Mouse (Mus musculus): ENCODE data around the gene Crlf3. TPM values are rescaled to one million over a fixed set of nuclear protein-coding genes. Genes with fewer than 3 reads are reported as not detected.

Gene Crlf3
- polyA plus RNA-seq, 1 experiment from 2014 or later, result 99.7 TPM

Other genes with a start within 250 kb of the Crlf3 start
- gene Utp6, start 118.6 kb downstream of the Crlf3 start, polyA plus RNA-seq (2014; fragmentation: Nextera tagmentation; extraction: Ambion mirVana), result 75.6 and 77.5 TPM in 2 replicates
- gene Suz12, start 87.9 kb downstream of the Crlf3 start, polyA plus RNA-seq (2014; fragmentation: Nextera tagmentation; extraction: Ambion mirVana), result 29.2 and 30.1 TPM in 2 replicates
- gene Atad5, start 8.4 kb upstream of the Crlf3 start, polyA plus RNA-seq (2014; fragmentation: Nextera tagmentation; extraction: Ambion mirVana), result 19.4 and 23.6 TPM in 2 replicates
- gene Tefm, start 61.2 kb upstream of the Crlf3 start, polyA plus RNA-seq (2014; fragmentation: Nextera tagmentation; extraction: Ambion mirVana), result 31.9 and 35.2 TPM in 2 replicates
- 2.6 and 2.7 TPM in 2 replicates for gene Adap2, start 73.1 kb upstream of the Crlf3 start, polyA plus RNA-seq (2014; fragmentation: Nextera tagmentation; extraction: Ambion mirVana)
- gene Rnf135, start 102.9 kb upstream of the Crlf3 start, polyA plus RNA-seq (2014; fragmentation: Nextera tagmentation; extraction: Ambion mirVana), result 5.7 and 5.9 TPM in 2 replicates
- gene Rhot1, start 128.0 kb upstream of the Crlf3 start, polyA plus RNA-seq (2014; fragmentation: Nextera tagmentation; extraction: Ambion mirVana), result 49.4 and 54.7 TPM in 2 replicates
- 0.29 and 0.60 TPM in 2 replicates for gene Rhbdl3, start 219.9 kb upstream of the Crlf3 start, polyA plus RNA-seq (2014; fragmentation: Nextera tagmentation; extraction: Ambion mirVana)